Mouse (Mus musculus): ENCODE data around the gene Fcer2a.

Fcer2a gene

DNA sequence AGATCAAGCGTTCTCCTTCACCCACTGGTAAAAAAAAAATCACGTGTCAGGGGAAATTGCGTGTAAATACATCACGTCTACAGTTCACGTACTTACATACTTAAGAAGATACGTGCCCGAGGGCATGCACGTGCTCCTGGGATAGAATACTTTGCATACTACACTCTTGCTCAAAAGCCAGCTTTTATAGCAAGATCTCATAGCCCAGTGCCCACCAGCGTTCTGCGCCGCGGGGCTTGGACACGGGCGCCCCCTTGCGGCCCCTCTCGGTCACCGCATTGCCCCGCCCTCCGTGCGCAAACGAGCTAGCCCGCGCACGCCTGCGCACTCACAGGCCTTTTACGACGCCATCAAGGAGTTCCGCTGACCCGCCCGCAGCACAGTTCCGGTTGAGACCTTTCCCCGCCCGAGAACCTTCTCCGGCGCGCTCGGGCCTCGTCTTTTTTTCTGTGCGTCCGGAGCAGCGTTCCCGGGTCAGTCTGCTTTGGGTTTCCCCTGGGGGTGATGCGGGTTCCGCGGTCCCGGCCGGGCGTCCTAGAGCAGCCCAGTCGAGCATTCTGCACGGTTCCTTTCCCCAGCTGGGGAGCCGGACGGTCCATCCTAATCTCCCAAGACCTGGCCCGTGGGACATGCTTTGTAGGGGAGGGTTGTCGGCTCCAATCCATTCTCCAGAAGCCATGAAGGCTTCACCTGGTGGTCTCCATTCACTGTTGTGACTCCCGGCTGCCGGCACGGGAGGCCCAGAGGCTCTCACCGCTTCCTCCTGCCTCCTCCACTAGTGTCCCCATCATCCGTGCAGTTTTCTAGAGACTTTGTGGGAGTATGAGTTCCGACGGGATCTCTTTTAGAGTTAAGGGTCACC lies 17.6 kb downstream of the Fcer2a start, which contains the start of gene Trappc5:
Gene Trappc5, plus strand, starts transcription at position 169 of the 862 bp plus-strand sequence.
- DNase-seq (ENCODE audit: low spot score in 2 of 2): peak; percentile 95 to 97

DNA sequence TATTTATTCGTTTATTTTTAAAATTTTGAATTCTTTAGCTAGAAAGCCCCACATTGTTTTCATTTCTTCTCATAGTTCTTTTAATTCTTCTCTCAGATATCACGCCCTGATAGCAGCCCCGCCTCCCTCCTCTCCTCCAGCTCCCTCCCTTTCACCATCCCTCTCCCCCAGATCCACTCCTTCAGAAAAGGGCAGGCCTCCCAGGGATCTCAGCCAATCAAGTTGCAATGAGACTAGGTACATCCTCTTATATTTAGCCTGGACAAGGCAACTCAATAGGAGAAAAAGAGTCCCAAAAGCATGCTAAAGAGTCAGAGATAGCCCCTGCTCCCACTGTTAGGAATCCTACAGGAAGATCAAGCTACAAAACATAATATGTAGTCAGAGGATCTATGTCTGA lies 19.3 kb downstream of the Fcer2a start:
- no peak for DNase-seq (ENCODE audit: low spot score in 2 of 2)

DNA sequence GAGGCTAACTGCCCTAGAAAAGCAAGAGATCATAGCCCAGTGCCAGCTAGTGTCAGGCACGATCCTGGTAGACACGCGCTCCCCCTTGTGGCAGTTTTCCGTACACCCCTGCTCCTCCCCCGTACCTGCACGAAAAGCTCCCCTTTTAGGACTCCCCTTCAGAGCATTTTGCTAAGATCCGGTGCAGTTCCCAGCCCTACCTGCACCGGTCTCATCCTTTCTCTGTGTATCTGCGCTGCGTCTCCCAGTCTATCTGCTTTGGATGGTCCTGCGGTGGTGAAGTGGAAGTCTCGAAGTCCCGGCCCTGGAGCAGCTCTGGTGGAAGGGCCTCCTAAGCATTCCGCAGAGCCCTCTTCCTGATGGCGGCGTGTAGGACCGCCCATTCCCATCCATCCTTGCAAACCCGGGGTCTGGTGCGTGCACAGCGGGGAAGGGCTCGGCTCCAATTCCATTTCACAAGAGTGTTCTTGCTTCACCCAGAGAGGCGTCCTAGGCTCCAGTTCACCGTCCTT lies 21.9 kb downstream of the Fcer2a start, which contains the start of gene Fcor:
Gene Fcor, minus strand, starts transcription at position 383 of the 512 bp plus-strand sequence.
- peak; percentile 91 for DNase-seq (ENCODE audit: low spot score in 2 of 2)

DNA sequence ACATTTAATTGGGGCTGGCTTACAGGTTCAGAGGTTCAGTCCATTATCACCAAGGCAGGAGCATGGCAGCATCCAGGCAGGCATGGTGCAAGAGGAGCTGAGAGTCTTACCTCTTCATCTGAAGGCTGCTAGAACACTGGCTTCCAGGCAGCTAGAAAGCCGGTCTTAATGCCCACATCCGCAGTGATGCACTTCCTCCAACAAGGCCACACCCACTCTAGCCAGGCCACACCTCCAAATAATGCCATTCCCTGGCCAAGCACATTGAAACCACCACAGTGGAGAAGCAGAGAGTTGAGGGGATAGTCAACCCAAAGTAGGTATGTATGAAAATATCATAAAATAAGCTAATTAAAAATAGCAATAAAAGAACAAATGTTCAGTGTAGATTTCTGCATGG lies 23.6 kb downstream of the Fcer2a start:
- no peak for DNase-seq (ENCODE audit: low spot score in 2 of 2)

DNA sequence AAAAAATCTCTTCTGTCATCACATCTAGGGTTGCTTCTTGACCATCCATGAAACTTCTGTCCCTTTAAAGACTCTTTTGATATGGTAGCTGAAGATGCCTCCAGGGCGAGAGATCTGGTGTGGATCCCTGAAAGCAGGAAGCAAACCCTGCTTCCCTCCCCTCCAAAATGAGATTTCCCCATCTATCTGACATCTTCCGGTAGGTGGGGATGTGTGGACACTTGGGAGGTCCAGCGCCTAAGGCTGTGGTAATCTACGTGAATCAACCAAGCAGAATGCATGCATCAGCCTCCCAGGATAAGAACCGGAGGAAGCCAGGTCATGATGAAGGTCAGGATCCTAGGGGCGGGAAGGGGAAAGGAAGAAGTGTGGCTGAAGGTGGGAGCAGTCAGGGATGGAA lies 28.5 kb downstream of the Fcer2a start, which contains the start of gene Mcemp1:
Gene Mcemp1, plus strand, starts transcription at position 248 of the 400 bp plus-strand sequence.
- no peak for DNase-seq (ENCODE audit: low spot score in 2 of 2)

DNA sequence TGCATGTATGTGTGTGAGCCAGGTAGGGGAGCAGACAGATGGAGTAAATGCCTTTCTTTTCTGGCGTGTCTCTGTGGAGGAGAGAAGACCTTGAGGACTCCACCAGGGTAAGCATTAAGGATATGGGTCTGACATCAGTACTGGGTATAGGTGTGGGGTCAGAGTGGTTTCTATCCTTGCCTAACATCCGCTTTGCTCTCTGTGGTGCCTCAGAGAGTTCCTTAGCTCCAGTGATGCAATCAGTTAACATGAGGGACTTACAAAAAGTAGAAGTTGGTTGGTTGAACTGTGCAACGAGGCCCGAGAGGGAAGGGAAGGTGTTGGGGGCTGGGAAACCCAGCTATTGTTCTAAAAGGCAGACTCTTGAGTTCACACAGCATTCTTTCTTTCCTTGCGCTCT lies 29.6 kb downstream of the Fcer2a start:
- no peak for DNase-seq (ENCODE audit: low spot score in 2 of 2)

DNA sequence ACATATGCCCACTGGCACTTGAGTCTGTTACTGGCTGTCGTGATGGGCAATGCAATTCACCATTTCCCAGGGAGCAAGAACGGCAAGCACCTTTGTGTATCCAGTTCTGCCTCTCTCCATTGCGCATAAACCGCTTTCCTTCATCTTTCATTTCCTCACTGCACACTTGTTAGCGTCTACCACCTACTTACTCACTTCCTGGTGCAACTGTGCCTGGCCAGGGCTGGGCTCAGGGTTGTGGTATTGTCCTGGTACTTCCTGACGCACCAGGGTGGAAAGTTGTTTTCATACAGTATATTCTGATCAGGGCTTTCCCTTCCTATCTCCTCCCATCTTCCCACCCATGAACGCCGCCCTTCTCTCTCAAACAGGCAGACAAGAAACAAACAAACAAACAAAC lies 33.1 kb downstream of the Fcer2a start:
- DNase-seq (ENCODE audit: low spot score in 2 of 2): no peak

DNA sequence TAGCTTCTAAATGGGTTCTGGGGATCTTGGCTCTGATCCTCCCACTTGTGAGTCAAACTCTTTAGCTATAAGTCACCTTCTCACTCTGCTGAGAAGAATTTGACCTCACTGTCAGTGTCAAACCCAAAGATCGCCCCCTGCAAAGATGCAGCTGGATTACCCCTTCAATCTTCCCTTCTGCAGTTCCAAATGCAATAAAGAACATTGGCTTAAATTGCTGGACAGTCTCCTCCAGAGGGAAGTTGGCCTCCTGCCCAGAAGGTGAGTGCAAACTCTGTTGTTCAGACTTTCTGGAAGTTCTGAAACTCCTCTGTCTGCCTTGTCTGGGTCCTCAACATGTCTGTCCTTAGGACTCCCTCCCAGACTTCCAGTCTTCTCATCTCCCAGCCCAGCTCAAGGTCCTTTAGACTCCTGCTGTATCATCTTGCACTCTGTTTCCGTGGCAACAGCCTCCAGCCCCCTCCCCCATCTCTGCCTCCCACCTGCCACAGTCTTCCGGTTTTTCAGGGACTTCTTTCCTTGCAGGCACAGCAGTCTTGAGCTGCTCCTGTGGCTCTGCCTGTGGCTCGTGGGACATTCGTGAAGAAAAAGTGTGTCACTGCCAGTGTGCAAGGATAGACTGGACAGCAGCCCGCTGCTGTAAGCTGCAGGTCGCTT lies 37.1 kb downstream of the Fcer2a start:
- DNase-seq (ENCODE audit: low spot score in 2 of 2): peak; percentile 30 to 34

DNA sequence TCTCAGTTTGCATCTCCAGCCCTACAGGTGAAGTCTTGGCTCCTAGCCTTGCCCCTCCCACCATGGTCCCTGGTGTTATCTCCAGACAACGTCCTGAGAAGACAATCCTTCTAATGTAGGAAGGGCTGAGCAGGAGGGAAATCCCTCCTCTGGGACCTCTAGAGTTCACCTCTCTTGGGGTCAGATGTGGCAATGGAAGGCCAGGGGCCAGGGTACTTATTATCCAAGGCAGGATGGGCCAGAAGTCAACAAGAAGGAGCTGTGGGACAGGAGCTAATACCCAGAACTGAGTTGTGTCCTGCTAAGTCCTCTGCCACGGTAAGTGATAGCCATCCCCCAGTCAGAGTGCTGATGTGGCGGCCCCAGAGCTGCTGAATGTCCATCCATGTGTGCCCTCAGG lies 38.4 kb downstream of the Fcer2a start, which contains the start of gene Retn:
Gene Retn, plus strand, starts transcription at position 245 of the 400 bp plus-strand sequence.
- DNase-seq (ENCODE audit: low spot score in 2 of 2): no peak

DNA sequence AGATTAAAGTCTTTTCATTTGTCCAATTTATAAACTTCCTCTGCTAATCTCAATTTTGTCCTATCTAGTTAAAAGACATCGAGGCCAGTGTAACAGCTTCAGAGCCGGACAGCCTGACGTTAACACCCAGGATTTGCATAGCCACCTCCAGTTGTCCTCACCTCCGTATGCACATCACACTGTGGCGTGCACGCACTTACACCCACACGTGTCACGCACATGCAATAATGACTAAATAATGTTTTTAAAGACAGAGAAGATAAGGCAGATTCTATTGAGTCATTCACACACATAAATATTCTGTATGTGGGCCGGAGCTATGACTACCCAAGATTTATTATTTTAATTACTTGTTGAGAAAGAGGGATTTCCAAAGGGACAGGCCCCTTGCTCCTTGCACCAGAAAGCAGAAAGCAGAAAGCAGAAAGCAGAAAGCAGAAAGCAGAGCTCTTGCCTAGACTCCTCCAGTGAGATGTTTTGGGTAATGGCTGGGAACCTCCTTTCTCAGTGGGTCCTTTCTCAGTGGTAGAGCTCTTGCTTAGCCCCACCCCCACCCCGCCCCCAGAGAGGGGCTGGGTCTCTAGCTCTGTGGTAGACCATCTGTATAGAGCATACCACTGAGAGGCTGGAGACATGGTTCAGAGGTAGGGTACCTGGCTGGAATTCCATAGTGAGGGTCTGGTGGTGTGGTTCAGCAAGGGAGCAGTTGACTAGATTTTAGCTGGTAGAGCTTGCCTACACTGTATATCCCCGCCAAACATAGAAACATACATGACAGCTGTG lies 39.1 kb downstream of the Fcer2a start:
- DNase-seq (ENCODE audit: low spot score in 2 of 2): no peak

DNA sequence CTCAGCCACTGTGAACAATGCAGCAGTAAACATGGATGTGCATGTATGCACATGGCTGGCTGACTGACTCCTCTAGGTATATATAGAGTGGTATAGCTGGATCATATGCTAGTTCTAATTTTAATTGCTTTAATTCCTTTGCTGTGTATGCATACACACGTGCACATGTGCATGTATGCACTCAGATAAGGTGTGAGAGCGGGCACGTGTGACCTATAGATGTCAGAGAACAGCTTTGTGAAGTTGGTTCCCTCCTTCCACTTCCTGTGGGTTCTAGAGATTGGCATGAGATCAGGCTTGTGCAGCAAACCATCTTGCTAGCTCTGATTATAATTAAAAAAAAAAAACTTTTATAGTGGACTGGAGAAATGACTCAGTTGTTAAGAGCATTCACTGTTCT lies 41.1 kb downstream of the Fcer2a start:
- DNase-seq (ENCODE audit: low spot score in 2 of 2): no peak

DNA sequence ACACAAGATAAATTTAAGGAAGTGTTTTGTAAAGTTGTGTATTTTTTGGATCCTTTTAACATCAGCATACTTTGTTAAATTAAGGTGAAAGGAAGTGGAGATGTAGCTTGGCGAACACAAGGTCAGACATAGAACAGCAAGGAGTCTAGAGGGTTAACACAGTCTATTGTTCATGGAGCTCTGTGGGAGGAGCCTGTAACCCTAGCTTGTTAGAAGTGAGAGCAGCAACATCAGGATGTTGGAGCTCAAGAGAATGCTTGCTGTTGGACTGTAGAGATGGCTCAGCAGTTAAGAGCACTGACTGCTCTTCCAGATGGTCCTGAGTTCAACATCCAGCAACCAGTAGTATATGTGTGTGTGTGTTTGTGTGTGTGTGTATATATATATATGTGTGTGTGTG lies 45.0 kb downstream of the Fcer2a start:
- no peak for DNase-seq (ENCODE audit: low spot score in 2 of 2)

DNA sequence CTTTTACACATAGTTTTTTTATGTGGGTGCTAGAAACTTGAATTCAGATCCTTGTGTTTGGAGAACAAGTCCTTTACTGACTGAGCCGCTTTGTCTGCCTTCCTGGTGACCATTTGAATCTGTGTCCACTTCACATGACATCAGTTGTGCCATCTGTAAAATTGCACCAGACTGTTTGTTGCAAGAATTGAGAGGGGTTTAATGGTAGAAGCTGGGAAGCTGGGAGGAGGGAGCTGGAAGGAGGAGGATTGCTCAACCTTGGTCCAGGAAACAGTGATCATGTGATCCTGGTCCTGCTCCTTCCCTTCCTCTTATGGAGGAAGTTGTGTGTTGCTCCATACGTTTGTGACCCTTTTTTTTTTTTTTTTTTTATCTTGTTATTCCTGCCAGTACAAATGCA lies 45.7 kb downstream of the Fcer2a start:
- no peak for DNase-seq (ENCODE audit: low spot score in 2 of 2)

DNA sequence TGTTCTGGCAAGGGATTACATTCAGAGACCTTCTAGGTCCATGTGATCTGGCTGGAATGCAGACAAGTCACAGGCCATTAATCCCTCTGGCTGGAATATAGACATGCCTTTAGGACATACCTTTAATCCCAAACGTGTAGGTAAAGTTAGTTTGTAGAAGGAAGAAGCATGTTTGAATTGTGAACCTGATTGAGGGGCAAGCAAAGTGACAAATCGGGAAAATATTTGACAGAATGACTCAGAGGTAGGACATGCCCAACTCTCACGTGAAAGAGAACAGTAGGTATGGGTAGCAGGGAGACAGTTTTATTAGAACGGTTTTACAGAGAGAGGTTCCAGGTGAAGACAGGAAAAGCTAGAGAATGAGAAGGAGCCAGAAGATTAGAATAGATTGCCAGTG lies 46.4 kb downstream of the Fcer2a start:
- no peak for DNase-seq (ENCODE audit: low spot score in 2 of 2)

DNA sequence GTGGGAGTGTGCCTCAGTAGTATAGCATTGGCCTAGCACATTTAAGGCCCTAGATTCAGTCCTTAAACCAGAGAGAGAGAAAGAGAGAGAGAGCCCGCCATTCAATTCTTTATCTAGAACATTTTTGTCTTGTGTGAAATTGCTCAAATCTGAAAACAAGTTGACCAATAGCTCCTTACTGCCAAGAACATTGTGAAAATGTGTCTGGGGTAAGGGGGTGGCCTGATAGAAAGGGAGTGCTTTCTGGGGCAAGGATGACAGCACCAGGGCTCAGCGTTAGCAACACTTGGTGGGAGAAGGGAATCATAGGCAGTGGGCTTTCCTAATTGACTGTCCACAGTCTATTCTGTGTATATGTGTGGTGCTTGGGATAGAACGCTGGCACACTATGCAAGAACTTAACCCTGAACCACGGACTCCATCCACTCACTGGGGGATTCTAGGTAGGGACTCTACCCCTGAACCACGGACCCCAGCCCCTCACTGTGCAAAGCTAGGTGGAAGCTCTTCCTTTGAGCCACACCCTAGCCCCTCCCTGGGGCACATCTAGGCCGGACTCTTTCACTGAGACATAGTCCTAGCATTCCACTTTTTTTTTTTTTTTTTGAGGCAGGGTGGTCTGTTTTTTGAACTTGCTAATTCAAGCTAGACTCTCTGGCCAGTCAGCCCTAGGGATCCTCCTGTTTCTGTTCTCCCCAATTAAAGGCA lies 47.0 kb downstream of the Fcer2a start:
- DNase-seq (ENCODE audit: low spot score in 2 of 2): no peak

DNA sequence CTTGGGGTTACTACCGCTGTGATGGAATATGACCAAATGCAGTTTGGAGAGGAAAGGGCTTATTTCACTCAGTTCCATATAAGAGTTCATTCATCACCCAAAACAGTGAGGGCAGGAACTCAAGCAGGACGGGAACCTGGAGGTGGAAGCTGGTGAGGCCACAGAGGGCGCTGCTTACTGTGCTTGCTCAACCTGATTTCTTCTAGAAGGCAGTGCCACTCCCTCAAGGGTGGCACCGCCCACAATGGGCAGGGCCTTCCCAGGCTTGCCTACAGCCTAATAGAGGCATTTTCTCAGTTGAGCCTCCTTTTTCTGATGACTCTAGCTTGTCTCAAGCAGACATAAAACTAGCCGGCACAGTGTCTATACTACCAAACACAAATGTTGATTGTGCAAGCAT lies 48.2 kb downstream of the Fcer2a start:
- no peak for DNase-seq (ENCODE audit: low spot score in 2 of 2)

All from frontal cortex, postnatal 36 days (tissue).